Mouse (Mus musculus): ENCODE results near the gene Pxdc1. TPM values are rescaled to one million over a fixed set of nuclear protein-coding genes. Genes with fewer than 3 reads are reported as not detected.

The Pxdc1 gene
- polyA plus RNA-seq, 1 experiment from 2014 or later = 14.6 TPM

GRCm38 (mm10) chr13:34629741-34630140, 23.5 kb downstream of the Pxdc1 start:
- H3K36me3 ChIP-seq = peaks cover 63% of the 10 kb centered on the region
- ATAC-seq (ENCODE audit: extremely low read depth, insufficient number of reproducible peaks, low FRiP score, low TSS enrichment) = no peak
- WGBS = 87% methylated on average over 5 of the region's 5 CpGs

GRCm38 (mm10) chr13:34627446-34627845, 25.8 kb downstream of the Pxdc1 start:
- no peak overlapping the region for H3K27ac ChIP-seq (replicated peaks)
- H3K27me3 ChIP-seq (replicated peaks) = no peaks in the 10 kb centered on the region
- no peak overlapping the region for H3K4me2 ChIP-seq
- H3K9me3 ChIP-seq = no peaks in the 10 kb centered on the region
- ATAC-seq (ENCODE audit: extremely low read depth, insufficient number of reproducible peaks, low FRiP score, low TSS enrichment) = no peak
- H3K4me1 ChIP-seq = peaks cover 4% of the 10 kb centered on the region; the same call in 1 of the 2 replicates
- H3K4me3 ChIP-seq = no peak overlapping the region
- no peak overlapping the region for H3K9ac ChIP-seq
- WGBS = 33% methylated on average over 3 of the region's 3 CpGs
- peaks cover 54% of the 10 kb centered on the region for H3K36me3 ChIP-seq

More at GRCm38 (mm10) chr13:34629741-34630140, 23.5 kb downstream of the Pxdc1 start:
- H3K27ac ChIP-seq (replicated peaks) = no peak overlapping the region
- H3K4me2 ChIP-seq = no peak overlapping the region
- H3K9me3 ChIP-seq = no peaks in the 10 kb centered on the region
- no peak overlapping the region for H3K9ac ChIP-seq
- no peak overlapping the region for H3K4me3 ChIP-seq
- no peaks in the 10 kb centered on the region for H3K27me3 ChIP-seq (replicated peaks)
- H3K4me1 ChIP-seq = no peaks in the 10 kb centered on the region

GRCm38 (mm10) chr13:34624414-34624813, 28.9 kb downstream of the Pxdc1 start:
- no peak overlapping the region for H3K27ac ChIP-seq (replicated peaks)
- 74% methylated on average over 2 of the region's 2 CpGs for WGBS
- H3K36me3 ChIP-seq = peaks cover 31% of the 10 kb centered on the region
- no peaks in the 10 kb centered on the region for H3K9me3 ChIP-seq
- ATAC-seq (ENCODE audit: extremely low read depth, insufficient number of reproducible peaks, low FRiP score, low TSS enrichment) = no peak
- no peak overlapping the region for H3K9ac ChIP-seq
- H3K4me2 ChIP-seq = no peak overlapping the region
- peaks cover 4% of the 10 kb centered on the region; the same call in 1 of the 2 replicates for H3K4me1 ChIP-seq
- no peak overlapping the region for H3K4me3 ChIP-seq
- no peaks in the 10 kb centered on the region for H3K27me3 ChIP-seq (replicated peaks)

GRCm38 (mm10) chr13:34612402-34612801, 40.9 kb downstream of the Pxdc1 start:
- WGBS = 49% methylated on average over 2 of the region's 2 CpGs
- no peak for ATAC-seq (ENCODE audit: extremely low read depth, insufficient number of reproducible peaks, low FRiP score, low TSS enrichment)
- no peaks in the 10 kb centered on the region for H3K4me1 ChIP-seq
- no peaks in the 10 kb centered on the region for H3K36me3 ChIP-seq
- H3K4me2 ChIP-seq = no peak overlapping the region
- H3K4me3 ChIP-seq = no peak overlapping the region
- no peak overlapping the region for H3K9ac ChIP-seq
- H3K9me3 ChIP-seq = no peaks in the 10 kb centered on the region
- H3K27me3 ChIP-seq (replicated peaks) = no peaks in the 10 kb centered on the region
- H3K27ac ChIP-seq (replicated peaks) = no peak overlapping the region

GRCm38 (mm10) chr13:34609711-34610110, 43.6 kb downstream of the Pxdc1 start:
- Histone ChIP-seq H3K4me1 (no peaks in the 10 kb centered on the region), H3K36me3 (no peaks in the 10 kb centered on the region), H3K4me2 (no peak overlapping the region), H3K27ac (replicated peaks) (no peak overlapping the region), H3K27me3 (replicated peaks) (no peaks in the 10 kb centered on the region), H3K4me3 (no peak overlapping the region), H3K9ac (no peak overlapping the region), H3K9me3 (no peaks in the 10 kb centered on the region)
- WGBS = 58% methylated on average over 1 of the region's 1 CpGs
- no peak for ATAC-seq (ENCODE audit: extremely low read depth, insufficient number of reproducible peaks, low FRiP score, low TSS enrichment)

GRCm38 (mm10) chr13:34607079-34607478, 46.2 kb downstream of the Pxdc1 start:
- H3K4me1 ChIP-seq = peaks cover 5% of the 10 kb centered on the region; the same call in 1 of the 2 replicates
- H3K4me3 ChIP-seq = no peak overlapping the region
- no peak overlapping the region for H3K9ac ChIP-seq
- H3K9me3 ChIP-seq = no peaks in the 10 kb centered on the region
- H3K4me2 ChIP-seq = no peak overlapping the region
- no peaks in the 10 kb centered on the region for H3K36me3 ChIP-seq
- H3K27ac ChIP-seq (replicated peaks) = no peak overlapping the region
- 61% methylated on average over 2 of the region's 2 CpGs for WGBS
- ATAC-seq (ENCODE audit: extremely low read depth, insufficient number of reproducible peaks, low FRiP score, low TSS enrichment) = no peak
- no peaks in the 10 kb centered on the region for H3K27me3 ChIP-seq (replicated peaks)

GRCm38 (mm10) chr13:34605884-34606283, 47.4 kb downstream of the Pxdc1 start:
- Histone ChIP-seq H3K9ac (no peak overlapping the region), H3K36me3 (no peaks in the 10 kb centered on the region), H3K27ac (replicated peaks) (no peak overlapping the region), H3K4me1 (peaks cover 5% of the 10 kb centered on the region; the same call in 1 of the 2 replicates), H3K4me2 (no peak overlapping the region), H3K9me3 (no peaks in the 10 kb centered on the region), H3K4me3 (no peak overlapping the region), H3K27me3 (replicated peaks) (no peaks in the 10 kb centered on the region)
- ATAC-seq (ENCODE audit: extremely low read depth, insufficient number of reproducible peaks, low FRiP score, low TSS enrichment) = no peak
- WGBS = 67% methylated on average over 3 of the region's 3 CpGs

GRCm38 (mm10) chr13:34605206-34605605, 48.1 kb downstream of the Pxdc1 start:
- Histone ChIP-seq H3K4me3 (no peak overlapping the region), H3K9ac (no peak overlapping the region), H3K4me2 (no peak overlapping the region), H3K4me1 (peaks cover 5% of the 10 kb centered on the region; the same call in 1 of the 2 replicates), H3K36me3 (no peaks in the 10 kb centered on the region), H3K27ac (replicated peaks) (peak overlapping the region; percentile 24; the same call in 1 of the 2 replicates), H3K27me3 (replicated peaks) (no peaks in the 10 kb centered on the region), H3K9me3 (no peaks in the 10 kb centered on the region)
- 54% methylated on average over 5 of the region's 5 CpGs for WGBS
- ATAC-seq (ENCODE audit: extremely low read depth, insufficient number of reproducible peaks, low FRiP score, low TSS enrichment) = no peak

GRCm38 (mm10) chr13:34604406-34604805, 48.9 kb downstream of the Pxdc1 start:
- no peak overlapping the region for H3K9ac ChIP-seq
- peaks cover 5% of the 10 kb centered on the region; the same call in 1 of the 2 replicates for H3K4me1 ChIP-seq
- H3K4me2 ChIP-seq = no peak overlapping the region
- no peak overlapping the region for H3K4me3 ChIP-seq
- no peaks in the 10 kb centered on the region for H3K9me3 ChIP-seq
- peak overlapping the region; percentile 41; the same call in 1 of the 2 replicates for H3K27ac ChIP-seq (replicated peaks)
- H3K36me3 ChIP-seq = no peaks in the 10 kb centered on the region
- 63% methylated on average over 1 of the region's 1 CpGs for WGBS
- no peaks in the 10 kb centered on the region for H3K27me3 ChIP-seq (replicated peaks)
- no peak for ATAC-seq (ENCODE audit: extremely low read depth, insufficient number of reproducible peaks, low FRiP score, low TSS enrichment)

- WGBS = 17% methylated on average over 2 of the region's 2 CpGs
Measured at GRCm38 (mm10) chr13:34602757-34603156, 50.5 kb downstream of the Pxdc1 start.

GRCm38 (mm10) chr13:34596797-34597196, 56.5 kb downstream of the Pxdc1 start:
- Histone ChIP-seq H3K4me3 (no peak overlapping the region), H3K9ac (no peak overlapping the region), H3K27me3 (replicated peaks) (no peaks in the 10 kb centered on the region), H3K4me2 (no peak overlapping the region), H3K9me3 (peaks cover under 1% of the 10 kb centered on the region; the same call in 1 of the 2 replicates), H3K27ac (replicated peaks) (no peak overlapping the region), H3K36me3 (no peaks in the 10 kb centered on the region), H3K4me1 (no peaks in the 10 kb centered on the region)
- ATAC-seq (ENCODE audit: extremely low read depth, insufficient number of reproducible peaks, low FRiP score, low TSS enrichment) = no peak

More at GRCm38 (mm10) chr13:34602757-34603156, 50.5 kb downstream of the Pxdc1 start:
- no peaks in the 10 kb centered on the region for H3K36me3 ChIP-seq
- H3K9ac ChIP-seq = no peak overlapping the region
- no peaks in the 10 kb centered on the region for H3K9me3 ChIP-seq
- no peak overlapping the region for H3K27ac ChIP-seq (replicated peaks)
- H3K4me2 ChIP-seq = no peak overlapping the region
- H3K27me3 ChIP-seq (replicated peaks) = no peaks in the 10 kb centered on the region
- no peak overlapping the region for H3K4me3 ChIP-seq
- ATAC-seq (ENCODE audit: extremely low read depth, insufficient number of reproducible peaks, low FRiP score, low TSS enrichment) = no peak; the same call in 1 of the 2 replicates
- H3K4me1 ChIP-seq = peaks cover 5% of the 10 kb centered on the region; the same call in 1 of the 2 replicates

Data from heart, embryonic 13.5 days (tissue).